Mouse (Mus musculus) limb, embryonic 14.5 days (tissue): ENCODE data around the gene Rpia. TPM values are rescaled to one million over a fixed set of nuclear protein-coding genes. Genes with fewer than 3 reads are reported as not detected.

Experiments
- ATAC-seq: fragments of 200-750 bp; cut with Nextera tagmentation; 2 replicates; pipeline ENCODE4 v1.8.0; 2017; ENCODE audit warnings: low read depth, moderate number of reproducible peaks, moderate TSS enrichment; ENCODE audit not compliant: low FRiP score
- DNase-seq: peaks from one replicate; pipeline ENCODE4 v3.0.0-alpha.2; 2015; ENCODE audit warnings: low spot score
- H3K27ac ChIP-seq: fragments of 300-500 bp; sonication (generic); replicated peaks from 2 replicates; pipeline ENCODE4 v1.5.1; 2014; ENCODE audit warnings: low read depth, mild to moderate bottlenecking, low read length, moderate library complexity, mixed read lengths
- H3K27me3 ChIP-seq: fragments of 300-500 bp; sonication (generic); 2 replicates; pipeline ENCODE4 v1.6.1; 2014; ENCODE audit warnings: low read length, mixed read lengths; ENCODE audit not compliant: control insufficient read depth, insufficient read depth
- H3K36me3 ChIP-seq: fragments of 300-500 bp; sonication (generic); 2 replicates; pipeline ENCODE4 v1.6.1; 2014; ENCODE audit warnings: mild to moderate bottlenecking, low read length, moderate library complexity, mixed read lengths; ENCODE audit not compliant: control insufficient read depth, insufficient read depth
- H3K4me1 ChIP-seq: fragments of 300-500 bp; sonication (generic); 2 replicates; pipeline ENCODE4 v1.6.1; 2014; ENCODE audit warnings: antibody characterized with exemption, low read length, mixed read lengths; ENCODE audit not compliant: control insufficient read depth, insufficient read depth
- H3K4me2 ChIP-seq: fragments of 300-500 bp; sonication (generic); replicated peaks from 2 replicates; pipeline ENCODE4 v1.6.1; 2014; ENCODE audit warnings: low read depth, mild to moderate bottlenecking, low read length, moderate library complexity; ENCODE audit not compliant: severe bottlenecking
- H3K4me3 ChIP-seq: fragments of 300-500 bp; sonication (generic); replicated peaks from 2 replicates; pipeline ENCODE4 v1.5.1; 2014; ENCODE audit warnings: low read length
- H3K9ac ChIP-seq: fragments of 300-500 bp; sonication (generic); 2 replicates; pipeline ENCODE4 v1.6.1; 2014; ENCODE audit warnings: mild to moderate bottlenecking, low read depth, low read length, moderate library complexity; ENCODE audit not compliant: severe bottlenecking
- H3K9me3 ChIP-seq: fragments of 300-500 bp; sonication (generic); 2 replicates; pipeline ENCODE4 v1.6.1; 2016; ENCODE audit warnings: low read length; ENCODE audit not compliant: control insufficient read depth
- POLR2A ChIP-seq: fragments of 200-500 bp; IDR thresholded peaks from 2 replicates; pipeline ENCODE4 v1.8.0; 2012; ENCODE audit warnings: inconsistent platforms, mild to moderate bottlenecking, moderate library complexity, borderline replicate concordance; ENCODE audit not compliant: insufficient read depth, insufficient read length; ENCODE audit errors: extremely low read depth
- WGBS: fragments of 180-500 bp; shearing (Covaris S2); extraction: QIAGEN DNeasy Blood & Tissue Kit; methylation state at CpG from one replicate; pipeline ENCODE4 v1.1.7; 2014; 5-methylcytosine and 5-hydroxymethylcytosine counted together
- polyA plus RNA-seq, 2 experiments: library from polyadenylated mRNA; depleted of rRNA in 1 of 2; stranded (reverse) in 1 of 2; unstranded in 1 of 2; fragments of >200 nt; fragmentation: Nextera tagmentation in 1 of 2; extraction: Ambion mirVana in 1 of 2; gene quantifications; 2 replicates each; pipeline versions ENCODE4 v1.2.1 to v1.2.3; 2012 to 2014

Gene Rpia
- polyA plus RNA-seq (2012; rRNA removed) (20.4 and 24.3 TPM in 2 replicates), polyA plus RNA-seq (2014; fragmentation: Nextera tagmentation; extraction: Ambion mirVana) (2.8 and 3.7 TPM in 2 replicates)

DNA sequence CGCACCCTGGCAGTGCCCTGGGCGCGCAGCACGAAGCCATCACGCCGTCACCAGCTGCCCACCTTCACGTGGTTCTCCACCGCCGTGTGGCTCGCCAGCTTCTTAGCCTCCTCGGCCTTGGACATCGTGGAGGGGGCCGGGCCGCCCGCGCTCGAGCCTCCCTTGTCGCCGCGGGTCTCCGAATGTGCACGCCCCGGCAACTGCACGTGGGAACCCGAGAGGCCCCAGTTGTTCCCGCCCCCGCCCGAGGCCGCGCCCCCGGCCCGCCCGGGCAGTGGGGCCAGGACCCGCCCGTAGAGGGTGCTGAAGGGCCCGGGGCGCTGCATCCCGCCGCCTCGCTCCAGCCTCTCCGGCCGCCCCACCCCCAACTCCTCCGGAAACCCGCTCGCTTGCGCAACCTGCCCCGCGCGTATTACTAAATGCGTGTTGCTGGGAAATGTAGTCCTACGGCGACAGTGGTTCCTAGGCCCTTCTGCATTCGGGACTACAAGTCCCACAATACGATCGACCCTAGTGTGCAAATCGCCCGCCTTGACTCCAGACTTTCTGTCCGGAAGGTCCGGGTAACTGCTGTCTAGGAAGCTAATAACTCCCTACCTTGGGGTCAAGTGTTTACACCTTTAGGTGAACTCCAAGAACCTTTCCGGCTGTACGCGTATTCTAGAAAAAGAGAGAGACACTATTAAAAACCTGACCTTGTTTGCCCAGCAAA, at the start of gene Rpia:
Gene Rpia (minus strand): TSS at position 409 of the 712 bp plus-strand sequence.
- Histone ChIP-seq H3K9ac (peak within 1 kb of the TSS; percentile 68), H3K9me3 (no peaks in the 10 kb centered on the region), H3K4me2 (peak within 1 kb of the TSS; percentile 80), H3K27ac (peak within 1 kb of the TSS; percentile 70; the same call in 1 of the 2 replicates), H3K36me3 (0 out of 2 replicates have a peak, but pooled peaks cover 3% of the 10 kb centered on the region), H3K27me3 (no peaks in the 10 kb centered on the region), H3K4me3 (peak within 1 kb of the TSS; percentile 60), H3K4me1 (peaks cover 13% of the 10 kb centered on the region)
- peak; percentile 98 for DNase-seq
- WGBS, result under 1% methylated on average over 45 of the region's 62 CpGs
- peak; percentile 92; the same call in 1 of the 2 replicates for TF ChIP-seq POLR2A
- peak; percentile 96 for ATAC-seq

DNA sequence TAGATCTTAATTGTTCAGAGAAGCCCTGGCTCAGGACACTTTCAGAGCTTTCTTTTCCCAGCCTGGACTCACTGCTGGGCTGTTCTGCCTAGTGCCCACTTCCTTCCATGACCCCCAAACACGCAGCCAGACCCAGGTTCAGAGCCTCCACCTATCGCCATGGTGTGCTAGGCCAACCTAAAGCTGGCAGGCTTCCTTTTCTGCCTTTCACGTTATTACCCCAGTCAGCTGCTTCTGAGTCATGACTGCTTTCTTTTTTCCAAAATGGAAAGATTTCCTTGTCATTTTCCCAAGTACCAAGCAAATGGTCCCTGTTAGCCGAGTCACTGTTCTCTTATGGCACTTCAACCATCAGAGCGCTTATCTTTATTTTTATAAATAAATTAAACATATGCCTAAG, 48.2 kb upstream of the Rpia start:
- no peaks in the 10 kb centered on the region for H3K9me3 ChIP-seq
- no peaks in the 10 kb centered on the region for H3K4me1 ChIP-seq
- H3K36me3 ChIP-seq, result no peaks in the 10 kb centered on the region
- DNase-seq, result no peak
- H3K27me3 ChIP-seq, result no peaks in the 10 kb centered on the region
- no peak for TF ChIP-seq POLR2A
- no peak overlapping the region for H3K4me2 ChIP-seq
- no peak overlapping the region for H3K4me3 ChIP-seq
- no peak for ATAC-seq
- H3K9ac ChIP-seq, result no peak overlapping the region
- H3K27ac ChIP-seq, result no peak overlapping the region
- WGBS, result 68% methylated on average over 5 of the region's 5 CpGs

- H3K36me3 ChIP-seq, result no peaks in the 10 kb centered on the region
- no peak overlapping the region for H3K4me2 ChIP-seq
- ATAC-seq (no peak), DNase-seq (no peak)
- no peak overlapping the region for H3K9ac ChIP-seq
- no peak for TF ChIP-seq POLR2A
- 67% methylated on average over 3 of the region's 3 CpGs for WGBS
- H3K27me3 ChIP-seq, result no peaks in the 10 kb centered on the region
- H3K9me3 ChIP-seq, result no peaks in the 10 kb centered on the region
- H3K4me1 ChIP-seq, result no peaks in the 10 kb centered on the region
- no peak overlapping the region for H3K27ac ChIP-seq
- H3K4me3 ChIP-seq, result no peak overlapping the region
Measured at GRCm38 (mm10) chr6:70838532-70838931, 46.5 kb upstream of the Rpia start.

GRCm38 (mm10) chr6:70837297-70837696, 45.3 kb upstream of the Rpia start:
- Histone ChIP-seq H3K27ac (no peak overlapping the region), H3K4me3 (no peak overlapping the region), H3K36me3 (no peaks in the 10 kb centered on the region), H3K4me1 (no peaks in the 10 kb centered on the region), H3K9me3 (no peaks in the 10 kb centered on the region), H3K27me3 (no peaks in the 10 kb centered on the region), H3K4me2 (no peak overlapping the region), H3K9ac (no peak overlapping the region)
- WGBS, result 77% methylated on average over 2 of the region's 2 CpGs
- ATAC-seq (no peak), DNase-seq (no peak)
- no peak for TF ChIP-seq POLR2A

DNA sequence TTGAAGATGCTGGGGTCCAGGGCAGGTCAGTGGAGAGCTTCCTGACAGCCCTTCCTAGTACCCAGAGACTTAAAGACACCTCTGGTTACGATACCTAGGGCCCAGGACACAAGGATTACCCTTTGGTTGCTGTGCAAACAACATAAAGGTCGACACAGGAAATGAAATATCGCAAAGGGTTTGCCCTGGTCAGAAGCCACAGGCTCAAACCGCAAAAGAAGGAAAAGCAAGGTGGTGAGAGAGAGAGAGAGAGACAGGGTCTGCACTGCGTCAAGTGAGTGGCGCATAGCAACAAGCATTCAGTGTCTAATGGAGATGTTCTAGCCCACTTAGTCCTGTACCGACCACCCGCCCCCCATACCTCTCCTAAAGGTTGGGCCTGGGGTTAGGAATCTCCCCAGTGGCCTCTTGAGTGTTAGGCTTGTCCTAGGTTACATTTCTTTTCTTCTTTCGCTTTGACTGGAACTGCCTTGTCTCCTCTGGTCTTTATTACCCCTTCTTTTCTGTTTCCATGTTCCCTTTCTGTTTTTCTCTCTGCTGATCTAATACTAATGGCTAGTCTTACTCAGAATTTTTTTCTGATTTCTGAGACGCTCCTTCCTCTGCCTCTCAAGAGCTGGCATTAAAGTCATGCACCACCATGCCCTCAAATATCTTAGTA, 39.3 kb upstream of the Rpia start:
- Histone ChIP-seq H3K4me2 (no peak overlapping the region), H3K9ac (no peak overlapping the region), H3K9me3 (no peaks in the 10 kb centered on the region), H3K27me3 (no peaks in the 10 kb centered on the region), H3K27ac (no peak overlapping the region), H3K4me1 (no peaks in the 10 kb centered on the region), H3K36me3 (no peaks in the 10 kb centered on the region), H3K4me3 (no peak overlapping the region)
- DNase-seq (no peak), ATAC-seq (no peak)
- TF ChIP-seq POLR2A, result no peak
- WGBS, result 77% methylated on average over 10 of the region's 10 CpGs
